Mouse (Mus musculus) lung, adult 2 months (tissue): ENCODE measurements at regions not wholly inside any gene's neighbourhood (a gene's known extent, or its start where the extent isn't known, plus 50 kb on each side); places are given as distances from the start of the nearest gene placed in this dataset.

Source experiments
- CTCF ChIP-seq: fragments of 200-500 bp; IDR thresholded peaks from 2 replicates; pipeline ENCODE4 v1.5.1; 2011; ENCODE audit warnings: mild to moderate bottlenecking, low read length, control low read depth; ENCODE audit not compliant: insufficient read depth
- POLR2A ChIP-seq: fragments of 200-500 bp; IDR thresholded peaks from 2 replicates; pipeline ENCODE4 v1.6.1; 2011; ENCODE audit warnings: low read depth, mild to moderate bottlenecking, control low read depth, low read length, borderline replicate concordance; ENCODE audit errors: extremely low read depth

DNA sequence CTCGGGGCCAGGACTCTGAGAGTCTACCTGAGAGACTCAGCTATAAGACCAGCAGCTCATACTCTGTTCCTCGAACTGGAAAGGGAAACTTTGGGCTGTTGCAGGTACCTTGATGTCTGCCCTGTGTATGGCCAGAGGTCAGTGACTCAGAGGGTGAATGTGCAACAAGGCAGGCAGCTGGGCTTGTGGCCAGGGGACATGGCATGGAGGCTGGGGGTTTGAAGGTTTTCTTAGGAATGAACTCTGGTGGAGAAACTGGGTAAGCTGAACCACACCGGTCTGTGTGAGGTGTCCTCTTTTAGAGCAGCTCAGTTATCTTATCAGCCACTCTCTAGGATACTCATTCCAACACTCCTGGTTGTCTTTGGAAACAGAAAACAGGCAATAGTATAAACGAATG, 251.9 kb upstream of the Smlr1 start:
- TF ChIP-seq CTCF: no peak
- TF ChIP-seq POLR2A: no peak
